Mouse (Mus musculus) E14TG2a.4 (cell line): ENCODE measurements around the gene Kcnrg.

Experiments used
- H3K27me3 ChIP-seq: 2 replicates; pipeline ENCODE4 v1.6.1; 2014; ENCODE audit warnings: low read length, control low read depth; ENCODE audit not compliant: insufficient read depth
- H3K36me3 ChIP-seq: 2 replicates; pipeline ENCODE4 v1.6.1; 2014; ENCODE audit warnings: low read length, control low read depth; ENCODE audit not compliant: insufficient read depth
- H3K4me1 ChIP-seq: replicated peaks from 2 replicates; pipeline ENCODE4 v1.6.1; 2014; ENCODE audit warnings: low read depth, low read length, control low read depth
- H3K4me3 ChIP-seq: replicated peaks from 2 replicates; pipeline ENCODE4 v1.5.1; 2014; ENCODE audit warnings: mild to moderate bottlenecking, low read length
- H3K9me3 ChIP-seq: 2 replicates; pipeline ENCODE4 v1.6.1; 2014; ENCODE audit warnings: low read length, control low read depth
- CTCF ChIP-seq: conservative IDR thresholded peaks from 2 replicates; pipeline ENCODE4 v1.5.1; 2014; ENCODE audit warnings: low read length
- NANOG ChIP-seq: IDR thresholded peaks from 2 replicates; pipeline ENCODE4 v1.6.1; 2014; ENCODE audit warnings: borderline replicate concordance, low read length, mixed read lengths
- POU5F1 ChIP-seq: IDR thresholded peaks from 2 replicates; pipeline ENCODE4 v1.6.1; 2014; ENCODE audit warnings: low read length, borderline replicate concordance

Gene Kcnrg

DNA sequence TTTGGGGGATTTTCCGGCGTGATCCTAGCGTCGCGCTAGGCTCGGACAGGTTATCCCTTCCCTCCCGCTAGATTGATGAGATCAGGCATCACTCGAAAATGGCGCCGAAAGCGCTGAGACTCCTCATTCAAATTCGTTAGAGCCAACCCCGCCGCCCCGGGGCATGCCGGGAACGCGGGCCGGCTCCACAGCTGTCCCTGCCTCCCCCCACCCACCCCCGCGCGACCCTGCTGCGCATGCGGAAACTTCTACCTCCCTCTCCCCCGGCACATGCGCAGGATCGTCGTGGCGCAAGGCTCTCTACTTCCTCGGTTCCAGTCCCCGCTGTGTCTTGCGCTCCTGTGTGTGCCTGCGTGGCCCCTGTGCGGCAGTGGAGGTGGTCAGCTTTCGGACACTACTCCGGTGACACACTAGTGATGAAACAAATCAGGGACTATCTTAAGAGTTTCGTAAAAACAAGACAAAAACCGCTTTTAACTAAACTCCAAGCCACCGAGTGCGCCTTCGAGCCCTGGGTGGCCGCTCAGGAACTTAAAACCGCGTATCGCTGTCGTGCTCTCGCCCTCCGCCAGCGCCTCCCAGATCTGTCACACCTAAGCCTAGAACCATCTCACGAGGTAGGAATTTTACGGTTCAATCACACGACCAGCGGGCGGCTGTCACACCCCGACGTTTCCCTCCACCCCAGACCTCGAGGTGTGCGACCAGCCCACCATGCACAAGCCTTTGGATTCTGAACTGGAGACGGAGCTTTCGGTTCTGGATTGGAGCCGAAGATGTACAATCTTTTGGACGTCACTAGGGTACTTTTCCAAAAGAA, 41.6 kb downstream of the Kcnrg start:
- Histone ChIP-seq H3K4me1 (peaks cover 6% of the 10 kb centered on the region; the same call in 1 of the 2 replicates), H3K4me3 (peak overlapping the region; percentile 93), H3K27me3 (peaks cover 8% of the 10 kb centered on the region), H3K36me3 (no peaks in the 10 kb centered on the region), H3K9me3 (no peaks in the 10 kb centered on the region)
- TF ChIP-seq NANOG (no peak), POU5F1 (no peak), CTCF (no peak)

DNA sequence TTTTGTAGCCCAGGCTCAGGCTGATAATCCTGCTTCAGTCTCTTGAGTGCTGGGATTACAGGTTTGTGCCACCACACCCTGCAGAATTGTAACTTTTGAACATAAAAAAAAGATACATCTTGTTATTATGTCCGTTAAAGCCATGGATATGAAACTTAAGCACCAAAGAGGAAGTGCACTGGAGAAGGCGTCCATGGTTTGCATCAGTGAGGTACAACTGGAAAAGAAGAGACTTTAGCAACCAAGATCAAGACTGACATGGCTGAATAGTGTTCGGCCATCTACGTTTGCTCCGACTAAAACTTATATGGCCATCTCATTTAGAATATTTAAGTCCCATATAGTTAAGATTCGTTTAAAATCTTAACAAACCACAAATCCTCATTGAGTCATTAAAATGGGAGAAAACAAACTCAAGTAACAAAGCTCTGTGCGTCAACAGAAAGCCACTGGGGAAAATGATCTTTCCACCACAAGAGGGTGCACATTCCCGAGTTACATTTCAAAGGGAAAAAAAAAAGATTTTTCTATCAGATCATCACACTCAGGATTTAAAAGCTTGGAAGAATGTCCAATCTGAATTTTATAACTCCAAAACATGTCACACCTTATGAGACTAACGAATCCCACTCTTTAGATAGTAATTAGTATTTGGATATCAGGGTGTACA, 43.2 kb downstream of the Kcnrg start:
- Histone ChIP-seq H3K9me3 (no peaks in the 10 kb centered on the region), H3K36me3 (no peaks in the 10 kb centered on the region), H3K27me3 (peaks cover 8% of the 10 kb centered on the region), H3K4me3 (no peak overlapping the region), H3K4me1 (peaks cover 6% of the 10 kb centered on the region; the same call in 1 of the 2 replicates)
- TF ChIP-seq CTCF (peak; percentile 59), POU5F1 (no peak)

DNA sequence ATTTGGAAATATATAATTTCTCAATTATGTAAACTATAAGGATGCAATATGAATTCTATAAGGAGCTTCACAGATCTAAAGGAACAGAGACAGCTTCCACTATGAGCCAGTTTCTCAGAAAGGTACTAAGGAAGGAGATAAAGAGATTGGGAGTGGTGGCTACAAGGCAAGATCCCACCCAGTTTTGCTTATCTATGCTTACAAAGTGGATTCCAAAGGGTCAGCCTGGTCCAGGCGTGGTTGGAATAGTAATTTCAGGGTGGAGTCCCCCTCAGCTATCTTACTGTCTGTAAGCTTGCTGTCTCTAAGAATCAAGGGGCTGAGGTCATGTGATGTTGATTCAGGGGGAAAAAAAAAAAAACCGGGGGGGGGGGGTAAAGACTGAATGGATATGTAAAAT, 49.2 kb downstream of the Kcnrg start:
- Histone ChIP-seq H3K9me3 (no peaks in the 10 kb centered on the region), H3K4me3 (no peak overlapping the region), H3K36me3 (no peaks in the 10 kb centered on the region), H3K27me3 (no peaks in the 10 kb centered on the region), H3K4me1 (peaks cover 10% of the 10 kb centered on the region)
- TF ChIP-seq NANOG (no peak), POU5F1 (no peak), CTCF (no peak)

DNA sequence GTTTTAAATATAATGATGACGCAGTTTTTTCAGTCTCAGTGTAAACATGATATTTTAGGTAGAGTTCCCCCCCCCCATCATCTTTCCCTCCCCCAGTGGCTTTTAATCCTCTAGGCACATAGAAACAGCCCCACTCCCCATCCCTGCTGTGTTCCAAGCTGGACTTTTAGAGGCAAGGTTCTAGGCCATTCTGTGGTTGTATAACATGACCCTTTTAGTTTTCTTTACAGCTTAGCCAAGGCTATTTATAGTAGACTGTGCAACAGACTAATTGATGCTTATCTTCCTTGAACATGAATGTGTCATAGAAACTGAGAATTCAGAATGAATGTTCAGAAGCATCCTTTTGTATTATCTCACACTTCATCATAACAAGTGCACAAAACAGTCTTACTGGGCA, 54.2 kb downstream of the Kcnrg start:
- H3K36me3 ChIP-seq = no peaks in the 10 kb centered on the region
- H3K4me3 ChIP-seq = no peak overlapping the region
- TF ChIP-seq NANOG (no peak), CTCF (no peak), POU5F1 (no peak)
- no peaks in the 10 kb centered on the region for H3K9me3 ChIP-seq
- peaks cover 6% of the 10 kb centered on the region; the same call in 1 of the 2 replicates for H3K27me3 ChIP-seq
- H3K4me1 ChIP-seq = peaks cover 4% of the 10 kb centered on the region

DNA sequence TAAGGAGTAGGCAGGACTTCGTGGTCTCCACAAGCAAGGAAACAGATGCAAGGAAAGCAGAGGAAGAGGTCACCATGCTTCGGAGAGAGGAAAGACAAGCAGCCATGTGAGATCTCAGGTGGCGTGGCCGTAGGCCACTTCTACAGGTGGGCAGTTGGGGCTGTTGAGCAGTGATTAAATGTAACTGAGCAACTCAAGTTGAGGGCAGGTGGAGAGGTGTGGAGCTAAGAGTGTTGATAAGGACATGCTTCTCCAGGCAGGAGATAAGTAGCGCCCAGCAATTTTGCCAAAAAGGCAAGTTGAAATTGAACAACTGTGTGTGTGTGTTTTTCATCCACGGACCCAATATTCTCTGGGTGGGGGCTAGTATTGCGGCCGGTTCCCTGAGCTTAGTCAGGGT, 55.0 kb downstream of the Kcnrg start:
- Histone ChIP-seq H3K27me3 (peaks cover 6% of the 10 kb centered on the region; the same call in 1 of the 2 replicates), H3K9me3 (no peaks in the 10 kb centered on the region), H3K4me1 (no peaks in the 10 kb centered on the region), H3K36me3 (no peaks in the 10 kb centered on the region), H3K4me3 (no peak overlapping the region)
- TF ChIP-seq POU5F1 (no peak), NANOG (no peak), CTCF (no peak)
